Mouse (Mus musculus): ENCODE measurements around the gene Coro2b. TPM values are rescaled to one million over a fixed set of nuclear protein-coding genes. Genes with fewer than 3 reads are reported as not detected.

The Coro2b gene
- total RNA-seq, 4 experiments from 2014 or later, result 12.4 to 20.2 (median 18.2) TPM

GRCm38 (mm10) chr9:62539251-62539711 is 2.4 kb upstream of the Coro2b start:
- no peak for DNase-seq

- DNase-seq, result no peak
Measured at GRCm38 (mm10) chr9:62537941-62538340, 1.1 kb upstream of the Coro2b start.

- DNase-seq, result no peak
Measured at GRCm38 (mm10) chr9:62536119-62536654, 657 bp downstream of the Coro2b start.

GRCm38 (mm10) chr9:62535566-62535965 is 1.3 kb downstream of the Coro2b start:
- no peak for DNase-seq

- DNase-seq, result no peak
Measured at GRCm38 (mm10) chr9:62534691-62535090, 2.2 kb downstream of the Coro2b start.

GRCm38 (mm10) chr9:62534158-62534557 is 2.7 kb downstream of the Coro2b start:
- no peak for DNase-seq

GRCm38 (mm10) chr9:62532876-62533275 is 4.0 kb downstream of the Coro2b start:
- DNase-seq, result no peak

- peak; percentile 53 for DNase-seq
Measured at GRCm38 (mm10) chr9:62531459-62532275, 5.2 kb downstream of the Coro2b start.

GRCm38 (mm10) chr9:62528527-62528926 is 8.3 kb downstream of the Coro2b start:
- DNase-seq, result no peak

- DNase-seq, result no peak
Measured at GRCm38 (mm10) chr9:62526858-62527257, 10.0 kb downstream of the Coro2b start.

GRCm38 (mm10) chr9:62526451-62526850 is 10.4 kb downstream of the Coro2b start:
- no peak for DNase-seq

- no peak for DNase-seq
Measured at GRCm38 (mm10) chr9:62524761-62525308, 12.0 kb downstream of the Coro2b start.

- DNase-seq, result peak; percentile 51
Measured at GRCm38 (mm10) chr9:62522791-62523471, 13.9 kb downstream of the Coro2b start.

GRCm38 (mm10) chr9:62522211-62522610 is 14.6 kb downstream of the Coro2b start:
- DNase-seq, result peak; percentile 46

- no peak for DNase-seq
Measured at GRCm38 (mm10) chr9:62521541-62521940, 15.3 kb downstream of the Coro2b start.

GRCm38 (mm10) chr9:62520933-62521332 is 15.9 kb downstream of the Coro2b start:
- no peak for DNase-seq

GRCm38 (mm10) chr9:62519787-62520503 is 16.9 kb downstream of the Coro2b start:
- no peak for DNase-seq

- no peak for DNase-seq
Measured at GRCm38 (mm10) chr9:62519334-62519733, 17.5 kb downstream of the Coro2b start.

GRCm38 (mm10) chr9:62518572-62518971 is 18.3 kb downstream of the Coro2b start:
- no peak for DNase-seq

- DNase-seq, result no peak
Measured at GRCm38 (mm10) chr9:62517112-62517957, 19.5 kb downstream of the Coro2b start.

- no peak for DNase-seq
Measured at GRCm38 (mm10) chr9:62515138-62515537, 21.7 kb downstream of the Coro2b start.
